Mouse (Mus musculus): Measurements from ENCODE around the gene Rreb1.

DNA sequence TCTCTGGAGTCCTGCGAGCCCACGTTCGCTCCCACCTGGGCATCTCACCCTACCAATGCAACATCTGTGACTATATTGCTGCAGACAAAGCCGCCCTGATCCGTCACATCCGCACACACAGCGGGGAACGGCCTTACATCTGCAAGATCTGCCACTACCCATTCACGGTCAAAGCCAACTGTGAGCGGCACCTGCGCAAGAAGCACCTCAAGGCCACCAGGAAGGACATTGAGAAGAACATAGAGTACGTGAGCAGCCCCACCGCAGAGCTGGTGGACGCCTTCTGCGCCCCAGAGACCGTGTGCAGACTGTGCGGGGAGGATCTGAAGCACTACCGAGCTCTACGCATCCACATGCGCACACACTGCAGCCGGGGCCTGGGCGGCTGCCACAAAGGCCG, 152.4 kb downstream of the Rreb1 start:
- TF ChIP-seq GATA1 (IDR thresholded peaks at IDR 0.05; ENCODE audit: borderline replicate concordance, low read length), result no peak
- TF ChIP-seq FLI1 (IDR thresholded peaks at IDR 0.05; ENCODE audit: low read length), result no peak

Measured in megakaryocyte, embryonic 14.5 days (primary cell).